Mouse (Mus musculus) embryonic facial prominence, embryonic 11.5 days (tissue): ENCODE measurements at regions not wholly inside any gene's neighbourhood (a gene's known extent, or its start where the extent isn't known, plus 50 kb on each side); places are given as distances from the start of the nearest gene placed in this dataset.

Source experiments
- ATAC-seq: fragments of 200-750 bp; cut with Nextera tagmentation; replicated peaks from 2 replicates; pipeline ENCODE4 v1.8.0; 2017; ENCODE audit warnings: low read depth; ENCODE audit not compliant: insufficient number of reproducible peaks, low FRiP score, low TSS enrichment
- DNase-seq: peaks from one replicate; pipeline ENCODE4 v3.0.0-alpha.2; 2015; ENCODE audit warnings: low spot score
- H3K27ac ChIP-seq: fragments of 300-500 bp; sonication (generic); replicated peaks from 2 replicates; pipeline ENCODE4 v1.5.1; 2014; ENCODE audit warnings: mild to moderate bottlenecking, low read depth, low read length, control low read depth
- H3K27me3 ChIP-seq: fragments of 300-500 bp; sonication (generic); 2 replicates; pipeline ENCODE4 v1.6.1; 2014; ENCODE audit warnings: mild to moderate bottlenecking, low read length, moderate library complexity, mixed read lengths; ENCODE audit not compliant: control insufficient read depth, insufficient read depth
- H3K36me3 ChIP-seq: fragments of 300-500 bp; sonication (generic); replicated peaks from 2 replicates; pipeline ENCODE4 v1.6.1; 2014; ENCODE audit warnings: low read depth, mild to moderate bottlenecking, low read length, moderate library complexity, mixed read lengths; ENCODE audit not compliant: control insufficient read depth, insufficient read depth
- H3K4me1 ChIP-seq: fragments of 300-500 bp; sonication (generic); 2 replicates; pipeline ENCODE4 v1.6.1; 2014; ENCODE audit warnings: low read length, mixed read lengths; ENCODE audit not compliant: control insufficient read depth, insufficient read depth
- H3K4me2 ChIP-seq: fragments of 300-500 bp; sonication (generic); 2 replicates; pipeline ENCODE4 v1.6.1; 2014; ENCODE audit warnings: low read depth, mild to moderate bottlenecking, control low read depth, low read length, moderate library complexity
- H3K4me3 ChIP-seq: fragments of 300-500 bp; sonication (generic); 2 replicates; pipeline ENCODE4 v1.5.1; 2014; ENCODE audit warnings: low read depth, low read length, control low read depth
- H3K9ac ChIP-seq: fragments of 300-500 bp; sonication (generic); replicated peaks from 2 replicates; pipeline ENCODE4 v1.6.1; 2014; ENCODE audit warnings: mild to moderate bottlenecking, control low read depth, low read length
- H3K9me3 ChIP-seq: fragments of 300-500 bp; sonication (generic); replicated peaks from 2 replicates; pipeline ENCODE4 v1.6.1; 2016; ENCODE audit warnings: mild to moderate bottlenecking, low read length, inconsistent platforms, mixed read lengths; ENCODE audit not compliant: control insufficient read depth
- WGBS: fragments of 180-500 bp; shearing (Covaris S2); extraction: QIAGEN DNeasy Blood & Tissue Kit; methylation state at CpG from one replicate; pipeline ENCODE4 v1.1.7; 2014; 5-methylcytosine and 5-hydroxymethylcytosine counted together

GRCm38 (mm10) chr16:24211588-24211987, 181.7 kb upstream of the Lpp start:
- no peaks in the 10 kb centered on the region for H3K27me3 ChIP-seq
- no peaks in the 10 kb centered on the region for H3K36me3 ChIP-seq
- no peak overlapping the region for H3K4me2 ChIP-seq
- H3K9me3 ChIP-seq = no peaks in the 10 kb centered on the region
- DNase-seq (no peak), ATAC-seq (no peak)
- H3K4me1 ChIP-seq = no peaks in the 10 kb centered on the region
- H3K27ac ChIP-seq = no peak overlapping the region
- no peak overlapping the region for H3K4me3 ChIP-seq
- no peak overlapping the region for H3K9ac ChIP-seq
- WGBS = 59% methylated on average over 1 of the region's 1 CpGs

- ATAC-seq (no peak), DNase-seq (no peak)
- no peak overlapping the region for H3K4me2 ChIP-seq
- WGBS = 50% methylated on average over 2 of the region's 2 CpGs
- H3K4me3 ChIP-seq = no peak overlapping the region
- H3K4me1 ChIP-seq = peaks cover 3% of the 10 kb centered on the region; the same call in 1 of the 2 replicates
- H3K36me3 ChIP-seq = no peaks in the 10 kb centered on the region
- H3K9ac ChIP-seq = no peak overlapping the region
- H3K27me3 ChIP-seq = no peaks in the 10 kb centered on the region
- H3K9me3 ChIP-seq = no peaks in the 10 kb centered on the region
- H3K27ac ChIP-seq = no peak overlapping the region
Observed at GRCm38 (mm10) chr16:24208876-24209275, 184.4 kb upstream of the Lpp start.

- H3K9ac ChIP-seq = no peak overlapping the region
- no peak overlapping the region for H3K4me2 ChIP-seq
- H3K27ac ChIP-seq = no peak overlapping the region
- no peaks in the 10 kb centered on the region for H3K27me3 ChIP-seq
- H3K4me1 ChIP-seq = peaks cover 3% of the 10 kb centered on the region; the same call in 1 of the 2 replicates
- H3K9me3 ChIP-seq = no peaks in the 10 kb centered on the region
- 97% methylated on average over 2 of the region's 2 CpGs for WGBS
- DNase-seq = no peak
- ATAC-seq = no peak
- no peak overlapping the region for H3K4me3 ChIP-seq
- no peaks in the 10 kb centered on the region for H3K36me3 ChIP-seq
Observed at GRCm38 (mm10) chr16:24208118-24208517, 185.2 kb upstream of the Lpp start.

GRCm38 (mm10) chr16:24207056-24207455, 186.3 kb upstream of the Lpp start:
- no peak overlapping the region for H3K27ac ChIP-seq
- H3K4me3 ChIP-seq = no peak overlapping the region
- no peak for ATAC-seq
- H3K9ac ChIP-seq = no peak overlapping the region
- no peaks in the 10 kb centered on the region for H3K27me3 ChIP-seq
- DNase-seq = no peak
- H3K9me3 ChIP-seq = no peaks in the 10 kb centered on the region
- peaks cover 3% of the 10 kb centered on the region; the same call in 1 of the 2 replicates for H3K4me1 ChIP-seq
- no peaks in the 10 kb centered on the region for H3K36me3 ChIP-seq
- 42% methylated on average over 4 of the region's 4 CpGs for WGBS
- H3K4me2 ChIP-seq = no peak overlapping the region

- ATAC-seq (no peak), DNase-seq (no peak)
- Histone ChIP-seq H3K27ac (no peak overlapping the region), H3K9ac (no peak overlapping the region), H3K4me2 (no peak overlapping the region), H3K4me1 (peaks cover 3% of the 10 kb centered on the region; the same call in 1 of the 2 replicates), H3K4me3 (no peak overlapping the region), H3K9me3 (no peaks in the 10 kb centered on the region), H3K36me3 (no peaks in the 10 kb centered on the region), H3K27me3 (no peaks in the 10 kb centered on the region)
- WGBS = 74% methylated on average over 4 of the region's 4 CpGs
Observed at GRCm38 (mm10) chr16:24206461-24206861, 186.8 kb upstream of the Lpp start.

- no peaks in the 10 kb centered on the region for H3K36me3 ChIP-seq
- 50% methylated on average over 5 of the region's 5 CpGs for WGBS
- H3K4me1 ChIP-seq = peaks cover 3% of the 10 kb centered on the region; the same call in 1 of the 2 replicates
- H3K27ac ChIP-seq = no peak overlapping the region
- H3K4me2 ChIP-seq = no peak overlapping the region
- H3K9ac ChIP-seq = no peak overlapping the region
- DNase-seq (peak; percentile 46), ATAC-seq (peak; percentile 62; the same call in 1 of the 2 replicates)
- no peaks in the 10 kb centered on the region for H3K27me3 ChIP-seq
- H3K4me3 ChIP-seq = no peak overlapping the region
- H3K9me3 ChIP-seq = no peaks in the 10 kb centered on the region
Observed at GRCm38 (mm10) chr16:24205594-24205993, 187.7 kb upstream of the Lpp start.

- H3K27me3 ChIP-seq = no peaks in the 10 kb centered on the region
- H3K36me3 ChIP-seq = no peaks in the 10 kb centered on the region
- no peaks in the 10 kb centered on the region for H3K9me3 ChIP-seq
- 85% methylated on average over 4 of the region's 4 CpGs for WGBS
- no peak overlapping the region for H3K4me2 ChIP-seq
- H3K27ac ChIP-seq = no peak overlapping the region
- H3K4me3 ChIP-seq = no peak overlapping the region
- ATAC-seq = no peak
- DNase-seq = no peak
- H3K9ac ChIP-seq = no peak overlapping the region
- peaks cover 3% of the 10 kb centered on the region; the same call in 1 of the 2 replicates for H3K4me1 ChIP-seq
Observed at GRCm38 (mm10) chr16:24204064-24204730, 189.1 kb upstream of the Lpp start.

GRCm38 (mm10) chr16:24202653-24203052, 190.7 kb upstream of the Lpp start:
- Histone ChIP-seq H3K36me3 (no peaks in the 10 kb centered on the region), H3K4me1 (peaks cover 3% of the 10 kb centered on the region), H3K9ac (no peak overlapping the region), H3K4me2 (no peak overlapping the region), H3K27me3 (no peaks in the 10 kb centered on the region), H3K4me3 (no peak overlapping the region), H3K27ac (no peak overlapping the region), H3K9me3 (no peaks in the 10 kb centered on the region)
- ATAC-seq (no peak), DNase-seq (no peak)
- 89% methylated on average over 5 of the region's 5 CpGs for WGBS
